Mouse (Mus musculus): ENCODE measurements around the gene Fat4.

DNA sequence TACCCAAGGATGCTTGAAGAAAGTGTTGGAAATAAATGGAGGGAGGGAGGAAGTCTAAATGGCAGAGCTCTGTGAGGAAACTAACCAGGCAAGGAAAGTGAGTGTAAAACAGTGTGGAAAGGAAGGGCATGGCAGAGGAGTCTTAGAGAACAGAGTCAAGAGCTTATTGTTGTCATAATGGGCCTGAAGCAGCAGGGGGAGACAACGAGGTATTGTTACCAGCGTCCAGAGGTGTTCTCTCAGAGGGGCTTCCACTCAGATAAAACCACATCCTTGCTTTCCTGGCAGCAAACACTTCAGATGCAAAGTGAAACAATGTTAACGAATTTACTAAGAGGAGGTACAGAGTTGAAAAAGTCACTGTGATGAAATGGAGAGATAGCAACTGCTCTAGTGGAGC lies 33.1 kb upstream of the Fat4 start:
- TF ChIP-seq POLR2A (IDR thresholded peaks at IDR 0.05; ENCODE audit: low read depth, low read length) (no peak), CTCF (IDR thresholded peaks at IDR 0.05; ENCODE audit: borderline replicate concordance, insufficient read depth, low read length) (no peak)
